ENCODE assay signal across 8 mouse cellular contexts in the genomic region with DNA sequence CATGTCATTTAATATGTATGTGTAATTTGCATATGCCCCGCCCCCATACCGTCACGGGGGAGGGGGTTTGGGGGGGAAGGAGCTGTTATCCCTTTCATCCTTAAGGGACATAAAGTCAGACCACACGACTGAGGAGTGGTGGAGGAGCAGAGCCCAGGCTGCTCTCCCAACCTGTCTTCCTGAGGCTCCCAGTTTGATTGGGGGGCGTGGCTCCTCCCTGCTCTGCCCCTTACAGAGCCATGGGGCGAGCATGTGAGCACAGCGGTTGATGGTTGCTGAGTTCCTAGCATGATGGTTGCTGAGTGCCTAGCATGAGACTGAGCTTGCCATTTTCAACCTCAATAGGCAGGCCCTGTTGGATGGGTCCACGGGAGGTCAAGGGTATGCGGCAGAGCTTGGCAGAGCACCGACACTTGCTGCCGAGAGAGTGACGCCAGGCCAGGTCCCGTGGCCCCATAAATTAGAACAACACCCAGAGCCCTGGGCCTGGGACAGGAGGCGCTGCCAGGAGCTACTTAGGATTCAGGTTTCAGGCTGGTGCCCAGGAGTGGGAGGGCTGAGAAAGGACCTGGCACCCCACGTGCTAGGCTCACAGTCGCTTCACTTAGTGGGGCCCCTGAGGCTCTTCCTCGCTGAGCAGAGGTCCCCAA. TPM values are rescaled to one million over a fixed set of nuclear protein-coding genes. Genes with fewer than 3 reads are reported as not detected.
DNase-seq lines count a peak whose midpoint lies in the region; ATAC-seq and TF ChIP-seq lines count a peak whose summit lies in the region.

No protein-coding gene starts in this region.

- peaks cover 6% of the 10 kb centered on the region for H3K4me1 ChIP-seq in forebrain, embryonic 11.5 days (replicated peaks; ENCODE audit: control insufficient read depth, insufficient read depth, low read length)
- peaks cover 20% of the 10 kb centered on the region for H3K4me1 ChIP-seq in forebrain, embryonic 15.5 days
- H3K4me1 ChIP-seq in E14TG2a.4 (replicated peaks; ENCODE audit: low read depth, low read length) = peaks cover 41% of the 10 kb centered on the region

- peaks cover 9% of the 10 kb centered on the region for H3K27me3 ChIP-seq in forebrain, embryonic 11.5 days (ENCODE audit: control insufficient read depth, insufficient read depth, low read length)
- H3K27me3 ChIP-seq in forebrain, embryonic 15.5 days = peaks cover 11% of the 10 kb centered on the region
- H3K27me3 ChIP-seq in E14TG2a.4 (ENCODE audit: insufficient read depth, low read length) = peaks cover 52% of the 10 kb centered on the region

- no peak overlapping the region for H3K27ac ChIP-seq in forebrain, embryonic 11.5 days (ENCODE audit: low read depth, low read length)
- no peak overlapping the region for H3K27ac ChIP-seq in forebrain, embryonic 15.5 days (replicated peaks)

- ATAC-seq in forebrain, embryonic 11.5 days (replicated peaks; ENCODE audit: low FRiP score) = no peak
- ATAC-seq in forebrain, embryonic 15.5 days (replicated peaks) = no peak

- no peaks in the 10 kb centered on the region for H3K9me3 ChIP-seq in forebrain, embryonic 11.5 days (ENCODE audit: control insufficient read depth, low read length)
- H3K9me3 ChIP-seq in forebrain, embryonic 15.5 days = no peaks in the 10 kb centered on the region
- H3K9me3 ChIP-seq in E14TG2a.4 (ENCODE audit: low read length) = no peaks in the 10 kb centered on the region

- intact Hi-C loops in left cerebral cortex, postnatal 4 days (cut with DNase I) = no loop called here

- TF ChIP-seq CTCF in E14TG2a.4 (conservative IDR thresholded peaks at IDR 0.05; ENCODE audit: low read length) = no peak

- H3K4me2 ChIP-seq in forebrain, embryonic 11.5 days (ENCODE audit: low read depth, low read length, severe bottlenecking) = no peak overlapping the region
- H3K4me2 ChIP-seq in forebrain, embryonic 15.5 days (replicated peaks) = no peak overlapping the region

- H3K4me3 ChIP-seq in forebrain, embryonic 11.5 days (ENCODE audit: low read depth, low read length) = no peak overlapping the region
- no peak overlapping the region for H3K4me3 ChIP-seq in forebrain, embryonic 15.5 days
- H3K4me3 ChIP-seq in E14TG2a.4 (replicated peaks; ENCODE audit: low read length) = peak overlapping the region; percentile 58

- H3K9ac ChIP-seq in forebrain, embryonic 11.5 days (ENCODE audit: low read length) = no peak overlapping the region
- H3K9ac ChIP-seq in forebrain, embryonic 15.5 days (replicated peaks) = no peak overlapping the region

- DNase-seq in forebrain, embryonic 11.5 days (ENCODE audit: low spot score) = peak; percentile 43
- peak; percentile 57 for DNase-seq in gastrocnemius, postnatal 10 days
- DNase-seq in kidney, postnatal 10 days = peak; percentile 16
- no peak for DNase-seq in cerebellum, adult 11 months
- DNase-seq in left cerebral cortex, postnatal 4 days = no peak
- DNase-seq in retina, embryonic 14.5 days (ENCODE audit: low spot score) = no peak

- H3K36me3 ChIP-seq in forebrain, embryonic 11.5 days (ENCODE audit: control insufficient read depth, insufficient read depth, low read length) = no peaks in the 10 kb centered on the region
- H3K36me3 ChIP-seq in forebrain, embryonic 15.5 days = no peaks in the 10 kb centered on the region
- H3K36me3 ChIP-seq in E14TG2a.4 (ENCODE audit: insufficient read depth, low read length) = no peaks in the 10 kb centered on the region

- WGBS in forebrain, embryonic 11.5 days = 40% methylated on average over 17 of the region's 17 CpGs
- 36% methylated on average over 17 of the region's 17 CpGs for WGBS in forebrain, embryonic 15.5 days

RNA-seq across cellular contexts. Expression of a gene that starts 4.6 kb away (rescaled TPM):
- 0.23 and 1.3 TPM in 2 replicates for polyA plus RNA-seq in forebrain, embryonic 11.5 days (2014; fragmentation: Nextera tagmentation; extraction: Ambion mirVana)
- polyA plus RNA-seq in forebrain, embryonic 15.5 days (2015; fragmentation: Nextera tagmentation; extraction: Ambion mirVana) = 0.34 and 0.90 TPM in 2 replicates
- 100 to 1,000 TPM in 1 of 2 experiments, 10 to 100 TPM in 1; 96.8 to 105 TPM for total RNA-seq in gastrocnemius, postnatal 10 days (2021)
- total RNA-seq in left cerebral cortex, postnatal 4 days (2021) = 1 to 10 TPM; 1.2 TPM

RNA-seq across cellular contexts. Expression of a gene that starts 50.2 kb away (rescaled TPM):
- polyA plus RNA-seq in forebrain, embryonic 11.5 days (2014; fragmentation: Nextera tagmentation; extraction: Ambion mirVana) = 375 and 401 TPM in 2 replicates
- polyA plus RNA-seq in forebrain, embryonic 15.5 days (2015; fragmentation: Nextera tagmentation; extraction: Ambion mirVana) = 428 and 441 TPM in 2 replicates
- 100 to 1,000 TPM; 406 to 464 TPM for total RNA-seq in gastrocnemius, postnatal 10 days (2021)
- total RNA-seq in left cerebral cortex, postnatal 4 days (2021) = 100 to 1,000 TPM; 174 to 177 TPM

Comparison
In these comparisons a context has a peak if more than half of its experiments do, and no peak if none do; other contexts are left out.
1. DNase-seq: peak in forebrain, embryonic 11.5 days (single experiment), gastrocnemius, postnatal 10 days (single experiment) and kidney, postnatal 10 days (single experiment); none in cerebellum, adult 11 months (single experiment), left cerebral cortex, postnatal 4 days (single experiment) and retina, embryonic 14.5 days (single experiment).
2. RNA of a gene that starts 4.6 kb away (total RNA-seq): 96.8 to 105 TPM in gastrocnemius, postnatal 10 days; 1.2 TPM in left cerebral cortex, postnatal 4 days; every median in the first group is over 10 times any median in the second.